Mouse (Mus musculus) intestine, postnatal 0 days (tissue): ENCODE measurements around the gene Clp1. TPM values are rescaled to one million over a fixed set of nuclear protein-coding genes. Genes with fewer than 3 reads are reported as not detected.
A peak's percentile ranks its signal among the peaks of the same experiment; 100 is the strongest.

Experiments
- ATAC-seq: fragments of 200-750 bp; cut with Nextera tagmentation; 2 replicates; pipeline ENCODE4 v1.8.0; 2017; ENCODE audit warnings: mild to moderate bottlenecking, moderate TSS enrichment, moderate library complexity
- H3K27ac ChIP-seq: fragments of 300-500 bp; sonication (generic); 2 replicates; pipeline ENCODE4 v1.5.1; 2014; ENCODE audit warnings: mild to moderate bottlenecking, low read depth, low read length, moderate library complexity
- H3K27me3 ChIP-seq: fragments of 300-500 bp; sonication (generic); replicated peaks from 2 replicates; pipeline ENCODE4 v1.6.1; 2014; ENCODE audit warnings: low read length, mixed read lengths; ENCODE audit not compliant: control insufficient read depth, insufficient read depth
- H3K36me3 ChIP-seq: fragments of 300-500 bp; sonication (generic); 2 replicates; pipeline ENCODE4 v1.6.1; 2014; ENCODE audit warnings: mild to moderate bottlenecking, moderate library complexity; ENCODE audit not compliant: control insufficient read depth, insufficient read depth
- H3K4me1 ChIP-seq: fragments of 300-500 bp; sonication (generic); replicated peaks from 2 replicates; pipeline ENCODE4 v1.6.1; 2014; ENCODE audit warnings: antibody characterized with exemption, low read length, mixed read lengths; ENCODE audit not compliant: control insufficient read depth, insufficient read depth
- H3K4me2 ChIP-seq: fragments of 300-500 bp; sonication (generic); replicated peaks from 2 replicates; pipeline ENCODE4 v1.6.1; 2014; ENCODE audit warnings: low read depth, mild to moderate bottlenecking, moderate library complexity
- H3K4me3 ChIP-seq: fragments of 300-500 bp; sonication (generic); 2 replicates; pipeline ENCODE4 v1.5.1; 2014; ENCODE audit warnings: low read depth, low read length
- H3K9ac ChIP-seq: fragments of 300-500 bp; sonication (generic); 2 replicates; pipeline ENCODE4 v1.6.1; 2014; ENCODE audit warnings: mild to moderate bottlenecking, low read depth, low read length
- H3K9me3 ChIP-seq: fragments of 300-500 bp; sonication (generic); 2 replicates; pipeline ENCODE4 v1.6.1; 2016; ENCODE audit warnings: mixed run types; ENCODE audit not compliant: control insufficient read depth
- CTCF ChIP-seq: sonication (generic); IDR thresholded peaks from 2 replicates; pipeline ENCODE4 v1.5.1; 2016; ENCODE audit warnings: low read depth, mild to moderate bottlenecking, control low read depth, antibody characterized with exemption, moderate library complexity
- WGBS: fragments of 180-500 bp; shearing (Covaris S2); extraction: QIAGEN DNeasy Blood & Tissue Kit; methylation state at CpG from one replicate; pipeline ENCODE4 v1.1.7; 2014; 5-methylcytosine and 5-hydroxymethylcytosine counted together
- polyA plus RNA-seq: library from polyadenylated mRNA; unstranded; fragments of >200 nt; fragmentation: Nextera tagmentation; extraction: Ambion mirVana; gene quantifications from 2 replicates; pipeline ENCODE4 v1.2.1, GENCODE M21; 2015

Clp1 gene
- polyA plus RNA-seq, 1 experiment from 2014 or later, result 18.1 TPM

DNA sequence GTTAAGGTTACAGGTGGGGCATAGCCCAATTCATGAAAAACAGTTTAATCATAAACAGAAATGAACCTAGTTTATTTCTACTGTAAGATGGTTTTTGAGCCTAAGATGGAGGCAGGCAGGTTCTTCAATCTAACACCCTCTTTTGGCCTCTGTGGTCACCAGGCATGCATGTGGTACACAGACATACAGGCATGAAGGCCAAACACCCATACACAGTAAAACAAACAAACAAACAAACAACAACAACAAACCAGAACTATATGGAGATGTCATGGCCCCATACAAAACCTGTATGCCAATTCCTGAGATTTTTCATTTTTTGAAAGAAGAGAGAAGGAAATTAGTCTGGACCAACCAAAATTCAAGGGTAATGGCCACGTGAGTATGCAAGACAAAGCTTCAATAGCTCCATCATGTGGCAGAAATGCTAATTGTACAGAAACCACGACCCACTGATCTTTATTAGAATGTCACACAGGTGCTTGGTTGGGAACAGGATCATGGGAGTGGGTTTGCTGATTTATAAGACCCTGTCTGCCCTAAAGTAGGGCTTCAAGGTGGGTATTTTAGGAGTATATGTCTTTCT is 31.5 kb upstream of the Clp1 start:
- Histone ChIP-seq H3K27ac (no peak overlapping the region), H3K9me3 (no peaks in the 10 kb centered on the region), H3K9ac (no peak overlapping the region), H3K36me3 (no peaks in the 10 kb centered on the region), H3K27me3 (no peaks in the 10 kb centered on the region), H3K4me3 (no peak overlapping the region), H3K4me1 (no peaks in the 10 kb centered on the region), H3K4me2 (no peak overlapping the region)
- TF ChIP-seq CTCF, result peak; percentile 90
- no peak for ATAC-seq
- 2% methylated on average over 2 of the region's 2 CpGs for WGBS

DNA sequence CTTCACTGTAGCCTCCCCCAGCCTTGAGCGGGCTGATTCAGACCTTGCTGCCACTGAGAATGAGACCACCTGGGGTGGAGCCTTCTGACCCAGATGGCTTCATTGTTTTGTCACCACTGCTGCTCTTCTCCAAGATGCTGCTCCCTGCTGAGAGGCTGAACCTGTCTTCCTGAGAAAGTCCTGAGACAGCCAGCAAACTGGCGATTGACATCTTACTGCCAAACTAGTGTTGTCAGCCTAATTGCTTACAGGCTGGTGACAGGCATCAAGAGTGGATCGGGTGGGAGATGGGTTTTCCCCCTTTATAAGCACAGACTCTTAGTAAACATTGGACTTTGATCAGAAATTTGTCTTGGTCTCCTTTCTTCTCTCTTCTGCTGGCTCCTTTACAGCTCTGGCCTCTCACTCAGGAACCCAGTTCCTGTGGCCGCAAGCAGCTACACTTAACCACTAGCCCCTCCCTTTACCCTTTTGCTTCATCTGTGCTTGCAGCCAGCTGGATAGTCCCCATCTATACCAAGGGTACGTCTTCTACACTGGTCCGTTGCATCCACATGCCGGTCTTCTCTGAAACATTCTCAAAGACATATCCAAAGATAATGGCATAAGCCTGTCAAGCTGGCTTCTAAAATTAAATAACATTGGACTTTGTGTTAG is 30.0 kb upstream of the Clp1 start:
- WGBS, result 57% methylated on average over 7 of the region's 7 CpGs
- H3K27me3 ChIP-seq, result no peaks in the 10 kb centered on the region
- no peak for TF ChIP-seq CTCF
- no peak overlapping the region for H3K27ac ChIP-seq
- H3K9me3 ChIP-seq, result no peaks in the 10 kb centered on the region
- no peaks in the 10 kb centered on the region for H3K36me3 ChIP-seq
- H3K4me1 ChIP-seq, result no peaks in the 10 kb centered on the region
- no peak for ATAC-seq
- H3K4me3 ChIP-seq, result no peak overlapping the region
- H3K4me2 ChIP-seq, result no peak overlapping the region
- H3K9ac ChIP-seq, result no peak overlapping the region

DNA sequence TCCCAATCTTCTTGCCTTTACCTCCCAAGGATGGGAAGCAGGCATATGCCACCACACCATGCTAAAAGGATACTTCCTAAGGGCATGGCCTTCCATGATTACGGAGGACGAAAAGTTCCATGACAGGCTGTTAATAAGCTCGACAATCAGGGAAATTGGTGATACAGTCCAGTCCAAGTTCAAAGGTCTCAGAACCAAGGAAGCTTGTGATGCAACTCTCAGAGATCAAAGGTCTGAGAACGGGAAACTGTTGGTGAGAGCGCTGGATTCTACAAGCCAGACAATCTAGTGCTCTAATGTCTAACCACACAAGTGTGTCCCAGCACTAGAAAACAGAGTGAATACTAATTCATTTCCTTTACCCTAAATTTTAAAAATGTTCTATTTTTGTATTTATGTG is 29.1 kb upstream of the Clp1 start:
- Histone ChIP-seq H3K9me3 (no peaks in the 10 kb centered on the region), H3K9ac (no peak overlapping the region), H3K27ac (no peak overlapping the region), H3K4me3 (no peak overlapping the region), H3K4me2 (no peak overlapping the region), H3K36me3 (no peaks in the 10 kb centered on the region), H3K27me3 (no peaks in the 10 kb centered on the region), H3K4me1 (no peaks in the 10 kb centered on the region)
- WGBS, result 33% methylated on average over 5 of the region's 5 CpGs
- ATAC-seq, result peak; percentile 82
- TF ChIP-seq CTCF, result no peak

DNA sequence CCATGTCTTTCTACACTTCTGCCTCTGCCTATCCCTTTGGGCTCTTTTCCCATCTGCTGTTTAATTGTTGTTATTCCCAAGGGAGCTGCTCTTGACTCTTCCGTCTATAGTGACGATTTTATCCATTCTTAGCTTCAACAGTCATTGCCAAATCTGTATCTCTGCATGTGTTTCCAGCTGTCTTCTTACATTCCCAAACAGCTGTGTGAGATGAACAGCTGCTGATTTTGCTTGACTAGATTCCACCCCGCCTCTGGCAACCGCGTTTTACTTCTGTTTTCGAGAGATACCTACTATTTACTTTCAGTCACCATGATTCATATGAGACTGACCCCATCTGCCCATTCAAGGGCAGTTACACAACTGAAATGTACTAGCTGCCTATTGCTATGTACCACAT is 23.0 kb upstream of the Clp1 start:
- no peaks in the 10 kb centered on the region for H3K36me3 ChIP-seq
- no peak overlapping the region for H3K4me2 ChIP-seq
- no peak for TF ChIP-seq CTCF
- H3K9ac ChIP-seq, result no peak overlapping the region
- H3K4me1 ChIP-seq, result no peaks in the 10 kb centered on the region
- H3K9me3 ChIP-seq, result no peaks in the 10 kb centered on the region
- WGBS, result 42% methylated on average over 6 of the region's 6 CpGs
- H3K27ac ChIP-seq, result no peak overlapping the region
- H3K27me3 ChIP-seq, result no peaks in the 10 kb centered on the region
- no peak overlapping the region for H3K4me3 ChIP-seq
- ATAC-seq, result no peak

DNA sequence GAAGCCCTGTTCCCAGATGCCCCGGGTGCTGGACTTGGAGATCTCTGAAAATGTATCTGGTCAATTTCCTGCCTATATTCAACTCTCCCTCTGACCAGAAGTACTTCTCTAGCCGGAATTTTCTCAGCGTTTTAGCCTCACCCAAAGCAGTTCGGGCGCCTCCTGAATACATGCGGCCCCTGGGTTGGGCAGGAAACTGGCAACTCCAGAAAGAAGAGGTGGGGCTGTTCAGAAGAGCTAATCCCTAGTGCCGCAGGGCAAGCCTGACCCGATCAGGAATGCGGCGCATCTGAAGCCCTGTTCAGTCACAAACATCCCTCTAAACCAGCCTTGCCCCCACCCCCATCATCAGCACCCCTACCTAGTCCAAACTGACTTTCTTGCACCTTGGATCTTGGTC is 17.0 kb upstream of the Clp1 start:
- 2% methylated on average over 10 of the region's 10 CpGs for WGBS
- TF ChIP-seq CTCF, result no peak
- Histone ChIP-seq H3K9me3 (no peaks in the 10 kb centered on the region), H3K4me3 (peak overlapping the region; percentile 79), H3K36me3 (no peaks in the 10 kb centered on the region), H3K9ac (0 out of 2 replicates have a peak overlapping the region, but pooled peaks have one; percentile 17), H3K27me3 (no peaks in the 10 kb centered on the region), H3K4me1 (peaks cover 12% of the 10 kb centered on the region), H3K4me2 (peak overlapping the region; percentile 92), H3K27ac (peak overlapping the region; percentile 28; the same call in 1 of the 2 replicates)
- ATAC-seq, result peak; percentile 45

DNA sequence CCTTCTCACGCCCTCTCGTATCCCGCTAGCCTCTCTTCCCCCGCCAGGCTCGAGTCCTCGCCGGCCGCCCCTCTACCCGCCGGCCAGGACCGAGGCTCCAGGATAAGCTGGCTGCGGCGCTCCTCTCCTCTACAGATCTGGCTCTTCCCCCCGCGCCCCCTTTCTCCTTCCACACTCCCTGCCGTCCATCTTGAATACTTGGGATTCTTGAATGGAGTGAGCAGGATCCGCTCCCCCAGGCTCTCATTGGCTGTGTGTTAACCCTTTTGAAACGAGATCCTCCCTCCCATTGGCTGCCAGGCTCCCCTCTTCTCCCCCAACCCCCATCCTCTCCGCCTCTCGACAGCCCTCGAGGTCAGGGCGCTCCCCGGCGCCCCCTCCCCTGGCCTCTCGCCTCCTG is 16.4 kb upstream of the Clp1 start, which contains the start of gene Gm19426:
Gene Gm19426 (minus strand): TSS at position 95 of the 400 bp plus-strand sequence.
- WGBS, result under 1% methylated on average over 25 of the region's 25 CpGs
- peaks cover 12% of the 10 kb centered on the region for H3K4me1 ChIP-seq
- peak within 1 kb of the TSS; percentile 92 for H3K4me2 ChIP-seq
- peak within 1 kb of the TSS; percentile 63 for H3K9ac ChIP-seq
- TF ChIP-seq CTCF, result no peak
- no peaks in the 10 kb centered on the region for H3K9me3 ChIP-seq
- peak; percentile 88 for ATAC-seq
- no peaks in the 10 kb centered on the region for H3K36me3 ChIP-seq
- peak within 1 kb of the TSS; percentile 90 for H3K27ac ChIP-seq
- H3K4me3 ChIP-seq, result peak within 1 kb of the TSS; percentile 79
- no peaks in the 10 kb centered on the region for H3K27me3 ChIP-seq
